Mouse (Mus musculus): Measurements from ENCODE around the gene Ak4. TPM values are rescaled to one million over a fixed set of nuclear protein-coding genes. Genes with fewer than 3 reads are reported as not detected.

The Ak4 gene
- total RNA-seq, 2 experiments from 2014 or later = 0.61 to 7.8 TPM

- intact Hi-C loops (cut with DNase I) = no loop called here
- Histone ChIP-seq H3K27ac (no peak overlapping the region), H3K4me3 (no peak overlapping the region)
- no peak for DNase-seq
- no peak for TF ChIP-seq CTCF (IDR thresholded peaks at IDR 0.05)
Measured at GRCm38 (mm10) chr4:101395021-101395533, 24.0 kb upstream of the Ak4 start.

- Histone ChIP-seq H3K27ac (no peak overlapping the region), H3K4me3 (no peak overlapping the region)
- TF ChIP-seq CTCF (IDR thresholded peaks at IDR 0.05) = no peak
- DNase-seq = no peak
- intact Hi-C loops (cut with DNase I) = no loop called here
Measured at GRCm38 (mm10) chr4:101400025-101400594, 19.0 kb upstream of the Ak4 start.

GRCm38 (mm10) chr4:101401945-101402344 lies 17.1 kb upstream of the Ak4 start:
- Histone ChIP-seq H3K4me3 (no peak overlapping the region), H3K27ac (no peak overlapping the region)
- intact Hi-C loops (cut with DNase I) = no loop called here
- TF ChIP-seq CTCF (IDR thresholded peaks at IDR 0.05) = no peak
- DNase-seq = no peak

GRCm38 (mm10) chr4:101404863-101405262 lies 14.2 kb upstream of the Ak4 start:
- intact Hi-C loops (cut with DNase I) = no loop called here
- H3K27ac ChIP-seq = no peak overlapping the region
- H3K4me3 ChIP-seq = no peak overlapping the region
- no peak for TF ChIP-seq CTCF (IDR thresholded peaks at IDR 0.05)
- DNase-seq = no peak

- no peak overlapping the region for H3K4me3 ChIP-seq
- TF ChIP-seq CTCF (IDR thresholded peaks at IDR 0.05) = no peak
- intact Hi-C loops (cut with DNase I) = no loop called here
- no peak overlapping the region for H3K27ac ChIP-seq
- DNase-seq = no peak
Measured at GRCm38 (mm10) chr4:101406411-101407196, 12.5 kb upstream of the Ak4 start.

GRCm38 (mm10) chr4:101416966-101417365 lies 2.1 kb upstream of the Ak4 start:
- intact Hi-C loops (cut with DNase I) = no loop called here
- no peak for DNase-seq
- TF ChIP-seq CTCF (IDR thresholded peaks at IDR 0.05) = no peak

GRCm38 (mm10) chr4:101419911-101420880 lies 1.1 kb downstream of the Ak4 start:
- intact Hi-C loops (cut with DNase I) = no loop called here
- Histone ChIP-seq H3K4me3 (peak overlapping the region; percentile 76), H3K27ac (peak overlapping the region; percentile 70)
- no peak for TF ChIP-seq CTCF (IDR thresholded peaks at IDR 0.05)
- DNase-seq = peak; percentile 36

More at GRCm38 (mm10) chr4:101416966-101417365, 2.1 kb upstream of the Ak4 start:
- no peak overlapping the region for H3K4me3 ChIP-seq
- no peak overlapping the region for H3K27ac ChIP-seq

- no peak for TF ChIP-seq CTCF (IDR thresholded peaks at IDR 0.05)
- no peak for DNase-seq
- H3K27ac ChIP-seq = no peak overlapping the region
- no peak overlapping the region for H3K4me3 ChIP-seq
- intact Hi-C loops (cut with DNase I) = no loop called here
Measured at GRCm38 (mm10) chr4:101422996-101423395, 3.9 kb downstream of the Ak4 start.

GRCm38 (mm10) chr4:101423571-101423970 lies 4.5 kb downstream of the Ak4 start:
- no peak for DNase-seq
- Histone ChIP-seq H3K4me3 (no peak overlapping the region), H3K27ac (no peak overlapping the region)
- intact Hi-C loops (cut with DNase I) = no loop called here
- no peak for TF ChIP-seq CTCF (IDR thresholded peaks at IDR 0.05)

- no peak for TF ChIP-seq CTCF (IDR thresholded peaks at IDR 0.05)
- DNase-seq = no peak
- intact Hi-C loops (cut with DNase I) = no loop called here
- H3K4me3 ChIP-seq = no peak overlapping the region
- no peak overlapping the region for H3K27ac ChIP-seq
Measured at GRCm38 (mm10) chr4:101424495-101424894, 5.4 kb downstream of the Ak4 start.

GRCm38 (mm10) chr4:101425119-101425518 lies 6.0 kb downstream of the Ak4 start:
- TF ChIP-seq CTCF (IDR thresholded peaks at IDR 0.05) = no peak
- DNase-seq = no peak
- no peak overlapping the region for H3K4me3 ChIP-seq
- no peak overlapping the region for H3K27ac ChIP-seq
- intact Hi-C loops (cut with DNase I) = no loop called here

- H3K4me3 ChIP-seq = no peak overlapping the region
- intact Hi-C loops (cut with DNase I) = no loop called here
- no peak for DNase-seq
- H3K27ac ChIP-seq = no peak overlapping the region
- TF ChIP-seq CTCF (IDR thresholded peaks at IDR 0.05) = peak; percentile 25; the same call in 1 of the 2 replicates
Measured at GRCm38 (mm10) chr4:101425666-101426065, 6.6 kb downstream of the Ak4 start.
